Mouse (Mus musculus) bone marrow macrophage, adult 2 months (primary cell): ENCODE results near the gene Slc8a1.

Source experiments
- CTCF ChIP-seq: IDR thresholded peaks from 2 replicates; pipeline ENCODE4 v1.5.1; 2012; ENCODE audit warnings: low read depth, mild to moderate bottlenecking, low read length, moderate library complexity
- POLR2A ChIP-seq: IDR thresholded peaks from 2 replicates; pipeline ENCODE4 v1.6.1; 2012; ENCODE audit warnings: mild to moderate bottlenecking, low read depth, low read length, borderline replicate concordance

DNA sequence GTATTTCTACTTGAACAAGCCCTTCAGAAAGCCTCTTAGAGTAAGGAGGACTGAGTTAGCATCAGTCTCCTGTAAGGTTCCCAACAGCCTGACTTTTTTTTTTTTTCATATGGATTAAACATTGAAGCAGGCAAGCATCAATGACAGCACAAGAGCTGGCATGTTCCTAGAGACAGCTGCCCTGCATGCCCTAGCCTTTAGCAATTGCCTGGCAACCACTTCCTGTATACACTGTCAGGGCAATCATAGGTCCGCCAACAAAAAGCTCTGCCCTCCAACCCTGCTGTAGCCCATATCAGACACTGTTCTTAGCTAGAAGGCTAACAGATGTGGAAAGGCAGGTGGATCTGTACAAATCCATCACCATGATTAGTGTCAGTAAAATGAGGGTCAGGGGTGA, 85.2 kb downstream of the Slc8a1 start:
- TF ChIP-seq CTCF: no peak
- no peak for TF ChIP-seq POLR2A
